Mouse (Mus musculus) liver, embryonic 16.5 days (tissue): Measurements from ENCODE around the gene 2610042L04Rik. TPM values are rescaled to one million over a fixed set of nuclear protein-coding genes. Genes with fewer than 3 reads are reported as not detected.
"Not testable (repeated sequence)": the region's sequence is repeated elsewhere in the genome, so short reads cannot be mapped to it uniquely, and the experiment has no call there.

Experiments used
- ATAC-seq: fragments of 200-750 bp; cut with Nextera tagmentation; 2 replicates; pipeline ENCODE4 v1.8.0; 2017; ENCODE audit warnings: low read depth, mild to moderate bottlenecking, moderate number of reproducible peaks, moderate library complexity
- H3K27ac ChIP-seq: fragments of 300-500 bp; sonication (generic); 2 replicates; pipeline ENCODE4 v1.5.1; 2014; ENCODE audit warnings: mild to moderate bottlenecking, low read length
- H3K27me3 ChIP-seq: fragments of 300-500 bp; sonication (generic); 2 replicates; pipeline ENCODE4 v1.6.1; 2014; ENCODE audit warnings: low read depth, low read length, mixed read lengths; ENCODE audit not compliant: control insufficient read depth, insufficient read depth
- H3K36me3 ChIP-seq: fragments of 300-500 bp; sonication (generic); 2 replicates; pipeline ENCODE4 v1.6.1; 2014; ENCODE audit warnings: mild to moderate bottlenecking; ENCODE audit not compliant: control insufficient read depth, insufficient read depth
- H3K4me1 ChIP-seq: fragments of 300-500 bp; sonication (generic); 2 replicates; pipeline ENCODE4 v1.6.1; 2014; ENCODE audit warnings: low read depth, low read length, mixed read lengths; ENCODE audit not compliant: control insufficient read depth
- H3K4me2 ChIP-seq: fragments of 300-500 bp; sonication (generic); 2 replicates; pipeline ENCODE4 v1.6.1; 2014; ENCODE audit warnings: low read depth, low read length, mixed read lengths
- H3K4me3 ChIP-seq: fragments of 300-500 bp; sonication (generic); 2 replicates; pipeline ENCODE4 v1.5.1; 2014; ENCODE audit warnings: low read depth, mild to moderate bottlenecking, low read length
- H3K9ac ChIP-seq: fragments of 300-500 bp; sonication (generic); 2 replicates; pipeline ENCODE4 v1.6.1; 2014; ENCODE audit warnings: low read depth, low read length
- H3K9me3 ChIP-seq: fragments of 300-500 bp; sonication (generic); replicated peaks from 2 replicates; pipeline ENCODE4 v1.6.1; 2016; ENCODE audit warnings: low read length; ENCODE audit not compliant: control insufficient read depth
- WGBS: fragments of 180-500 bp; shearing (Covaris S2); extraction: QIAGEN DNeasy Blood & Tissue Kit; methylation state at CpG from one replicate; pipeline ENCODE4 v1.1.7; 2014; ENCODE audit not compliant: insufficient replicate concordance; 5-methylcytosine and 5-hydroxymethylcytosine counted together
- polyA plus RNA-seq: library from polyadenylated mRNA; unstranded; fragments of >200 nt; fragmentation: Nextera tagmentation; extraction: Ambion mirVana; gene quantifications from 2 replicates; pipeline ENCODE4 v1.2.1, GENCODE M21; 2015

2610042L04Rik gene
- not detected in 2 replicates for polyA plus RNA-seq

DNA sequence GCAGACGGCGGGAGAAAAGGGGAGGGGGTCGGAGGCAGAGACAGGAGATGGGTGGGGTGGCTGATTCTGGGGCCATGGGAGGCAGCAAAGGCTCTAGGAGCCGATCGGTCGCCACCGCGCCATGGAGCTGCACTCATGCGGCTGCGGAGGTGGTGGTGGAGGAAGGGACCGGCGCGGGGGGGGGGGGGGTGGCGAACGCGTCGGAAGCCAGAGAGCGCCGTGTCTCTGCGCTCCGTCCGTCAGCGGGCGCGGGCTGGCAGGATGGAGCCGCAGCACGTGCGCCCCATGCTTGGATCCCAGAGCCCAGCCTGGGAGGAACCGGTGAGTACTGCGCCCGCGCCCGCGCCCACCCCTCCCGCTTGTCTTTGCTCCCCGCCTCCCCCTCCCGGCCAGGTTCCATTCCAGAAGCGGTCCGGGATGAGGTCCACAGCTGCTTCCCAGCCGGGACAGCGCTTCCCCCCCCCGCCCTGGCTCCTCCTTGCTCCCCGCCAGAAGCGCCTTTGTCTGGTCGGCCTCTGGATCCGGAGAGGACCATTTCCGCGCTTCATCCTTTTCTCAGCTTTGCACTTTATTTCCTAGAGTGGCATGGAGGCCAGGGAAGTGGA, at the start of gene 2610042L04Rik:
Gene 2610042L04Rik (plus strand): TSS at position 288 of the 605 bp plus-strand sequence.
- H3K9me3 ChIP-seq, H3K4me1 ChIP-seq, H3K4me3 ChIP-seq, H3K27ac ChIP-seq, ATAC-seq, H3K36me3 ChIP-seq, H3K27me3 ChIP-seq, H3K9ac ChIP-seq, H3K4me2 ChIP-seq: not testable (repeated sequence)
- WGBS: 3% methylated on average over 26 of the region's 48 CpGs

- WGBS: no CpG with 5 or more reads among the region's 1 CpGs
- H3K4me3 ChIP-seq, H3K36me3 ChIP-seq, H3K9ac ChIP-seq, H3K27me3 ChIP-seq, H3K27ac ChIP-seq, H3K4me2 ChIP-seq, H3K4me1 ChIP-seq, H3K9me3 ChIP-seq, ATAC-seq: not testable (repeated sequence)
Measured at GRCm38 (mm10) chr14:4316983-4317382, 17.6 kb upstream of the 2610042L04Rik start, which contains the start of gene Gm3149. Gene Gm3149 (plus strand): TSS chr14:4317283.

DNA sequence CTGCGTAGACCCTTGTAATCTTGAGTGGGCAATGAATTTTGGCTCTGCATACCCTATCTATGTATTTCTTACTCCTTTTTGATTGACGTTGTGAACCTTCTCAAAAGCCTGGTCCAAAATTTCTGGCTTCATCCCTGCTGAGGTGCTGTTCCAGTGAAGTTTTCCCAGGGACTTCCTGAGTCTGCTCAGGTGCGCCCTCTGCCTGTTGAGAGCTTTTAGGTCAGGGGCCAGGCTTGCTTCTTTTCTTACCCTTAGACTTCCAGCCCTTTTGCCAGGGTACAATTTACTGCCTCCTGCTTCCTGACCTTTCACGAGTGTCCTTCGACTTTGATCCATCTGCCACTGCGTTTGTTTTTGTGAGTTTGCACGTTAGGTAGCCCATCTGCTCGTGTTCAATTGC, 943 bp downstream of the 2610042L04Rik start:
- not testable (repeated sequence) for H3K4me3 ChIP-seq, H3K27ac ChIP-seq, H3K9ac ChIP-seq, H3K4me1 ChIP-seq, H3K27me3 ChIP-seq, H3K9me3 ChIP-seq, ATAC-seq, H3K4me2 ChIP-seq, H3K36me3 ChIP-seq
- 2% methylated on average over 7 of the region's 8 CpGs for WGBS

DNA sequence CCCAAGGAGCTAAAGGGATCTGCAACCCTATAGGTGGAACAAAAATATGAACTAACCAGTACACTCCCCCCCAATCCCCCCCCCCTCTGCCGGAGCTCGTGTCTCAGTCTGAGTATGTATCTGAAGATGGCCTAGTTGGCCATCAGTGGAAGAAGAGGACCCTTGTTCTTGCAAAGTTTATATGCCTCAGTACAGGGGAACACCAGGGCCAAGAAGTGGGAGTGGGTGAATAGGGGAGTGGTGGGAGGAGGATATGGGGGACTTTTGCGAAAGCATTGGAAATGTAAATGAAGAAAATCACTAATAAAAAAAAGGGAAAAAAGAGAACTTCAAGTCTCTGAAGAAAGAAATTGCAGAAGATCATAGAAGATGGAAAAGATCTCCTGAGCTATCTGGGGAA, 34.4 kb downstream of the 2610042L04Rik start:
- H3K4me3 ChIP-seq, H3K27ac ChIP-seq, H3K4me2 ChIP-seq, H3K9ac ChIP-seq, H3K36me3 ChIP-seq, H3K9me3 ChIP-seq, H3K27me3 ChIP-seq, ATAC-seq, H3K4me1 ChIP-seq: not testable (repeated sequence)
- 52% methylated on average over 3 of the region's 3 CpGs for WGBS

DNA sequence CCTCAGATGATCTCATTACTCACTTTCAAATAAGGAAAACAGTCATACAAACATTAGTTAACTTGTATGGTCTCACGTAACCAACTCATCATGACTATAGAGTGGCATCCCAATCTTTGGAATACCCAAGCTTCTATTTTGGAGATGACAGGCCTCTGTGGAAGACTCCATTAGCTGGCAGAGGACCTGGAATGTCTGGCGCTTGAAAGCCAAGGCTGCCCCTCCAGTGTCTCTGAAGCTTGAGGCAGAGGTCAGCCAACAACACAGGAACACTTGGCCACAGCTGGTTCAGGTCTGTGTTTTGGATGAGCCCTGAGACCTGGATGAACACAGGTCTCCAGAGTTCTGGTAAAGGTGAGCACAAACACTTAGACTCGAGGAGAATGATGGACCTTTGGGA, 35.1 kb downstream of the 2610042L04Rik start:
- not testable (repeated sequence) for H3K36me3 ChIP-seq, H3K4me2 ChIP-seq, H3K4me3 ChIP-seq, H3K4me1 ChIP-seq, H3K27ac ChIP-seq, H3K9me3 ChIP-seq, H3K9ac ChIP-seq, ATAC-seq, H3K27me3 ChIP-seq
- 53% methylated on average over 3 of the region's 3 CpGs for WGBS

GRCm38 (mm10) chr14:4377871-4378270, 43.3 kb downstream of the 2610042L04Rik start:
- H3K4me1 ChIP-seq, ATAC-seq, H3K36me3 ChIP-seq, H3K9ac ChIP-seq, H3K27me3 ChIP-seq, H3K4me2 ChIP-seq, H3K27ac ChIP-seq, H3K4me3 ChIP-seq, H3K9me3 ChIP-seq: not testable (repeated sequence)

GRCm38 (mm10) chr14:4385606-4386005, 51.0 kb downstream of the 2610042L04Rik start:
- not testable (repeated sequence) for H3K4me3 ChIP-seq, H3K9me3 ChIP-seq, H3K27me3 ChIP-seq, H3K4me2 ChIP-seq, H3K9ac ChIP-seq, H3K4me1 ChIP-seq, H3K36me3 ChIP-seq, ATAC-seq, H3K27ac ChIP-seq

GRCm38 (mm10) chr14:4392841-4393530, 58.4 kb downstream of the 2610042L04Rik start:
- not testable (repeated sequence) for H3K9me3 ChIP-seq, ATAC-seq, H3K4me1 ChIP-seq, H3K36me3 ChIP-seq, H3K4me2 ChIP-seq, H3K27me3 ChIP-seq, H3K4me3 ChIP-seq, H3K27ac ChIP-seq, H3K9ac ChIP-seq
- 72% methylated on average over 4 of the region's 6 CpGs for WGBS

DNA sequence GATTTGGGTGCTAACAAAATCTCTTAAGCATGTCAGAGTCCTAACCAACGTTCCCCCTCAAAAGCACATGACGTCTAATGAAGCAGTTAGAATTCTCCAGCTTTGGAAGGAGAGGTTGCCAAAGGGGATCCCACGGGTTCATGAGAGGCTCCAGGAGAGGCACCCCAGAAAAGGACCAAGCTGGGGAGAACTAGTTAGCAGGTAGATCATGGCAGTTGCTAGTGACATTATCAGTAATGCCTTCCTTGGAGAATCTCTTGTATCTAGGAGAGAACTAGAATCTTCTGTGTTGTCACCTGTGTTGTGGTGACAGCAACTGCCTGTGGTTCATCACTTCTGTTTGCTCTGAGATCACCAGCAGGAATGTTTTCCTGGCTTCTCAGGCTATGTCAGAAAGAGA, 62.7 kb downstream of the 2610042L04Rik start, which contains the start of gene Gm3159:
Gene Gm3159 (plus strand): TSS at position 301 of the 400 bp plus-strand sequence.
- not testable (repeated sequence) for H3K4me3 ChIP-seq, H3K36me3 ChIP-seq, ATAC-seq, H3K9me3 ChIP-seq, H3K4me1 ChIP-seq, H3K9ac ChIP-seq, H3K4me2 ChIP-seq, H3K27me3 ChIP-seq, H3K27ac ChIP-seq
- WGBS: 39% methylated on average over 2 of the region's 3 CpGs
